Mouse (Mus musculus): Measurements from ENCODE around the gene M6pr. TPM values are rescaled to one million over a fixed set of nuclear protein-coding genes. Genes with fewer than 3 reads are reported as not detected.
A peak's percentile ranks its signal among the peaks of the same experiment; 100 is the strongest.
"Not testable (repeated sequence)": the region's sequence is repeated elsewhere in the genome, so short reads cannot be mapped to it uniquely, and the experiment has no call there.

The M6pr gene
- total RNA-seq, 2 experiments from 2014 or later: 53.4 to 54.6 TPM

GRCm38 (mm10) chr6:122342125-122342524 is 33.6 kb downstream of the M6pr start:
- no peak for DNase-seq

- DNase-seq: no peak
Observed at GRCm38 (mm10) chr6:122343719-122344118, 35.2 kb downstream of the M6pr start.

GRCm38 (mm10) chr6:122344386-122345116 is 36.0 kb downstream of the M6pr start:
- DNase-seq: no peak

GRCm38 (mm10) chr6:122345731-122346130 is 37.2 kb downstream of the M6pr start:
- peak; percentile 22 for DNase-seq

- no peak for DNase-seq
Observed at GRCm38 (mm10) chr6:122346399-122346798, 37.9 kb downstream of the M6pr start.

GRCm38 (mm10) chr6:122347326-122347725 is 38.8 kb downstream of the M6pr start:
- not testable (repeated sequence) for DNase-seq

- DNase-seq: no peak
Observed at GRCm38 (mm10) chr6:122355909-122356308, 47.4 kb downstream of the M6pr start.

GRCm38 (mm10) chr6:122357089-122357488 is 48.6 kb downstream of the M6pr start:
- no peak for DNase-seq

GRCm38 (mm10) chr6:122365706-122366105 is 57.2 kb downstream of the M6pr start:
- DNase-seq: no peak

- no peak for DNase-seq
Observed at GRCm38 (mm10) chr6:122366287-122366686, 57.8 kb downstream of the M6pr start.

GRCm38 (mm10) chr6:122366976-122367375 is 58.5 kb downstream of the M6pr start:
- no peak for DNase-seq

Other genes starting within 250 kb of the M6pr start
- not detected for gene Klrg1, start 25.8 kb upstream of the M6pr start, total RNA-seq (2021)
- gene Phc1, start 31.8 kb downstream of the M6pr start, total RNA-seq (2021): 10 to 100 TPM; 32.6 to 36.5 TPM
- 1 to 10 TPM in 1 of 2 experiments, under 1 TPM in 1; 0.38 to 1.6 TPM for gene Rimklb, start 190.0 kb downstream of the M6pr start, total RNA-seq (2021)
- gene Mfap5, start 197.1 kb downstream of the M6pr start, total RNA-seq (2021): 10 to 100 TPM; 54.8 to 64.5 TPM
- gene Aicda, start 245.1 kb downstream of the M6pr start, total RNA-seq (2021): not detected

All from heart, postnatal 4 days (tissue).